Mouse (Mus musculus): Measurements from ENCODE around the gene Triml2. TPM values are rescaled to one million over a fixed set of nuclear protein-coding genes. Genes with fewer than 3 reads are reported as not detected.

The Triml2 gene
- polyA plus RNA-seq (2014; fragmentation: Nextera tagmentation; extraction: Ambion mirVana) = not detected in 2 replicates

DNA sequence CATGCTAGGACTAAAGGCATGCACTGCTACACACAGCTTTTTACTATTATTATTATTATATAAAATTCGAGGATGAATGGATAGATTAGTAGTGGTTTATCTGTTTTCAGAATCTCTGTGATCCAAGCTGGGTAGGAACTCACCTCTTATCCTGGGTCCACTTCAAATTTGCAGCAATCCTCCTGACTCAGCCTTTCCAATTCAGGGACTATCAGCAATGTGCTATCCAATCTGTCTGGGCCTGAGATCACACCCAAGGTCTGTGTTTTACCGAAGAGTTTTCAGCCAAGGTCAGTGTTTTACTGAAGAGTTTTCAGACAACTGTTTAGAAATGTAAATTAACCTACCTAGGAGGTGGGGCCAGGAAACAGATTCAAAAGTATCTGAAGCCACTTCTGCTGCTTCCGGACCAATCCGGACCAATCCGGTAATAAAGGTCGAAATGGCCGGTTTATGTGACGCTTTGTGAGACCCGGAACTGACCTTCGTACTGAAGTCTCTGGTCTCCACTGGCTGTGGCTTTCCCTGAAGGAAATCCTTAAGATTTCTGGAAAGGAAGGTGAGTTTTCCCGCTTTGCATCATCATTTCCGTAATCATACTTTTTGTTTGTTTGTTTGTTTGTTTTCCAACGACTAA lies at the start of gene Triml2:
Triml2 (plus strand) TSS at position 488 of the 637 bp plus-strand sequence.
- Histone ChIP-seq H3K9me3 (ENCODE audit: control insufficient read depth, low read length) (no peaks in the 10 kb centered on the region; the same call in 1 of the 2 replicates), H3K9ac (ENCODE audit: low read length) (no peak within 1 kb of the TSS), H3K36me3 (ENCODE audit: control insufficient read depth, insufficient read depth, low read length) (no peaks in the 10 kb centered on the region), H3K27me3 (ENCODE audit: control insufficient read depth, insufficient read depth, low read length) (no peaks in the 10 kb centered on the region), H3K4me2 (ENCODE audit: low read depth, severe bottlenecking) (no peak within 1 kb of the TSS), H3K4me3 (ENCODE audit: low read depth, low read length) (no peak within 1 kb of the TSS), H3K4me1 (ENCODE audit: control insufficient read depth, insufficient read depth, low read length) (no peaks in the 10 kb centered on the region), H3K27ac (replicated peaks; ENCODE audit: low read depth, low read length) (no peak within 1 kb of the TSS)
- DNase-seq (ENCODE audit: low spot score) (no peak), ATAC-seq (ENCODE audit: insufficient number of reproducible peaks, low FRiP score, low TSS enrichment, low read depth) (no peak)
- WGBS = 95% methylated on average over 13 of the region's 13 CpGs

DNA sequence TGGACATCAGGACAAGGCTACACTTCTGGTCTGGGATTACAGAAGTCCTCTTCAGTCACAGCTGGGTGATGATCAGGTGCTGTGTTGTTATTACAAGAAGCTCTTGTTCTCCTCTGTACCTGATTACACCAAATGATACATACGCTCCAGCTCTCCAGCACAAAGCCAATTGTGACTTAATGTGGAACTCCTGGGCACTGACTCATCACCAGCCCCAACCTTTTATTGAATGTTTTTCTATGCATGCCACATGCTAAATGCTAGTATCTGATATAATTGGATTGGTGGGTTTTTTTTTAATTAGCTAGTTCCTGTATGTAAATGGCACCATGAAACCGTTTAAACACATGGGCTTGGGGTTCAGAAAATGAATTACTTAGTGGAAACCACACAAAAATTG lies 39.0 kb upstream of the Triml2 start, which contains the start of gene Triml1:
Triml1 (minus strand) TSS at position 101 of the 400 bp plus-strand sequence.
- Histone ChIP-seq H3K9me3 (ENCODE audit: control insufficient read depth, low read length) (no peaks in the 10 kb centered on the region), H3K27ac (replicated peaks; ENCODE audit: low read depth, low read length) (no peak within 1 kb of the TSS), H3K27me3 (ENCODE audit: control insufficient read depth, insufficient read depth, low read length) (no peaks in the 10 kb centered on the region), H3K9ac (ENCODE audit: low read length) (no peak within 1 kb of the TSS), H3K4me1 (ENCODE audit: control insufficient read depth, insufficient read depth, low read length) (no peaks in the 10 kb centered on the region), H3K4me2 (ENCODE audit: low read depth, severe bottlenecking) (no peak within 1 kb of the TSS), H3K36me3 (ENCODE audit: control insufficient read depth, insufficient read depth, low read length) (no peaks in the 10 kb centered on the region), H3K4me3 (ENCODE audit: low read depth, low read length) (no peak within 1 kb of the TSS)
- no peak for DNase-seq (ENCODE audit: low spot score)
- WGBS = 87% methylated on average over 2 of the region's 2 CpGs
- no peak for ATAC-seq (ENCODE audit: insufficient number of reproducible peaks, low FRiP score, low TSS enrichment, low read depth)

DNA sequence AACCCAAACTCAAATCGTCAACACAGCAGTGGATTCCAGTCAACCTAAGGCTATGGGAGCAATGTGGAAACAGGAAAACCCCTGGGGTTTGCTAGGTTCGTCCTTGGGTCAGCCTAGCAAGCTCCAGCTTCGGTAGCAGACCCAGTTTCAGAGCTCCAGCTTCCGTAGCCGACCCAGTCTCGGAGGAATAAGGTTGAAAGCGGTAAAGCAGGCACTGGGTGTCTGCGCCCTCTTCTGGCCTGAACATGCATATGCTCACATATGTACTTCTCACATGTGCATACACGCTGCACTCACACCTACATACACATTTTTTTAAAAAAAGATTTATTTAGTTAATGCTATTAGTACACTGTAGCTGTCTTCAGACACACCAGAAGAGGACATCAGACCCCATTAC lies 31.0 kb upstream of the Triml2 start:
- Histone ChIP-seq H3K9ac (ENCODE audit: low read length) (no peak overlapping the region), H3K4me3 (ENCODE audit: low read depth, low read length) (no peak overlapping the region), H3K4me1 (ENCODE audit: control insufficient read depth, insufficient read depth, low read length) (no peaks in the 10 kb centered on the region), H3K27me3 (ENCODE audit: control insufficient read depth, insufficient read depth, low read length) (no peaks in the 10 kb centered on the region), H3K4me2 (ENCODE audit: low read depth, severe bottlenecking) (no peak overlapping the region), H3K36me3 (ENCODE audit: control insufficient read depth, insufficient read depth, low read length) (no peaks in the 10 kb centered on the region), H3K27ac (replicated peaks; ENCODE audit: low read depth, low read length) (no peak overlapping the region), H3K9me3 (ENCODE audit: control insufficient read depth, low read length) (no peaks in the 10 kb centered on the region)
- DNase-seq (ENCODE audit: low spot score) (no peak), ATAC-seq (ENCODE audit: insufficient number of reproducible peaks, low FRiP score, low TSS enrichment, low read depth) (no peak)
- WGBS = 89% methylated on average over 9 of the region's 9 CpGs

DNA sequence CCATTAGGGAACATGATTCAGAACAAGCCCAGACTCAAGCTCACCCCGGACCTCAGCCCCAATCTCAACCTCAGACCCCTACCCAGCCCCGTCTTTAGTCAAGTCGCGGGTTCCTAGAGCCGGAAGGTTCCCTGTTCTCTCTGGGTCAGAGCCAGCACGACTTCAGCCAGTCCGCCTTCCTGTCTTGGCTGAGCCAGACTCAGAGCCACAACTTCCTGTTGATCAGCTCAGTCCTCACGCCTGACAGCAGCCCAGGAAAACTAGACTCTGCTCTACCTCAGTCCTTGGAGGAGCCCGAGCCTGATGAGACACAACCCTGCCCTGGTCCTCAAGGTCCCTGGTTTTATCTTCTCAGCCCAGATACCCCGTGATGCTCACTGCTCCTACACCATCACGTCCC lies 17.1 kb upstream of the Triml2 start:
- DNase-seq (ENCODE audit: low spot score) (no peak), ATAC-seq (ENCODE audit: insufficient number of reproducible peaks, low FRiP score, low TSS enrichment, low read depth) (no peak)
- no peak overlapping the region for H3K27ac ChIP-seq (replicated peaks; ENCODE audit: low read depth, low read length)
- H3K27me3 ChIP-seq (ENCODE audit: control insufficient read depth, insufficient read depth, low read length) = no peaks in the 10 kb centered on the region
- H3K36me3 ChIP-seq (ENCODE audit: control insufficient read depth, insufficient read depth, low read length) = no peaks in the 10 kb centered on the region
- 91% methylated on average over 11 of the region's 11 CpGs for WGBS
- H3K9ac ChIP-seq (ENCODE audit: low read length) = no peak overlapping the region
- no peaks in the 10 kb centered on the region for H3K9me3 ChIP-seq (ENCODE audit: control insufficient read depth, low read length)
- no peak overlapping the region for H3K4me2 ChIP-seq (ENCODE audit: low read depth, severe bottlenecking)
- H3K4me1 ChIP-seq (ENCODE audit: control insufficient read depth, insufficient read depth, low read length) = no peaks in the 10 kb centered on the region
- H3K4me3 ChIP-seq (ENCODE audit: low read depth, low read length) = no peak overlapping the region

GRCm38 (mm10) chr8:43164453-43164852 lies 15.9 kb upstream of the Triml2 start:
- Histone ChIP-seq H3K4me2 (ENCODE audit: low read depth, severe bottlenecking) (no peak overlapping the region), H3K27me3 (ENCODE audit: control insufficient read depth, insufficient read depth, low read length) (no peaks in the 10 kb centered on the region), H3K36me3 (ENCODE audit: control insufficient read depth, insufficient read depth, low read length) (no peaks in the 10 kb centered on the region), H3K9ac (ENCODE audit: low read length) (no peak overlapping the region), H3K4me3 (ENCODE audit: low read depth, low read length) (no peak overlapping the region), H3K4me1 (ENCODE audit: control insufficient read depth, insufficient read depth, low read length) (no peaks in the 10 kb centered on the region), H3K9me3 (ENCODE audit: control insufficient read depth, low read length) (no peaks in the 10 kb centered on the region), H3K27ac (replicated peaks; ENCODE audit: low read depth, low read length) (no peak overlapping the region)
- WGBS = 85% methylated on average over 3 of the region's 3 CpGs
- no peak for ATAC-seq (ENCODE audit: insufficient number of reproducible peaks, low FRiP score, low TSS enrichment, low read depth)
- no peak for DNase-seq (ENCODE audit: low spot score)

GRCm38 (mm10) chr8:43168083-43168482 lies 12.3 kb upstream of the Triml2 start:
- no peak overlapping the region for H3K4me3 ChIP-seq (ENCODE audit: low read depth, low read length)
- H3K36me3 ChIP-seq (ENCODE audit: control insufficient read depth, insufficient read depth, low read length) = no peaks in the 10 kb centered on the region
- H3K9me3 ChIP-seq (ENCODE audit: control insufficient read depth, low read length) = no peaks in the 10 kb centered on the region
- DNase-seq (ENCODE audit: low spot score) (no peak), ATAC-seq (ENCODE audit: insufficient number of reproducible peaks, low FRiP score, low TSS enrichment, low read depth) (no peak)
- no peaks in the 10 kb centered on the region for H3K4me1 ChIP-seq (ENCODE audit: control insufficient read depth, insufficient read depth, low read length)
- no peak overlapping the region for H3K4me2 ChIP-seq (ENCODE audit: low read depth, severe bottlenecking)
- H3K9ac ChIP-seq (ENCODE audit: low read length) = no peak overlapping the region
- H3K27ac ChIP-seq (replicated peaks; ENCODE audit: low read depth, low read length) = no peak overlapping the region
- H3K27me3 ChIP-seq (ENCODE audit: control insufficient read depth, insufficient read depth, low read length) = no peaks in the 10 kb centered on the region
- 92% methylated on average over 4 of the region's 4 CpGs for WGBS

DNA sequence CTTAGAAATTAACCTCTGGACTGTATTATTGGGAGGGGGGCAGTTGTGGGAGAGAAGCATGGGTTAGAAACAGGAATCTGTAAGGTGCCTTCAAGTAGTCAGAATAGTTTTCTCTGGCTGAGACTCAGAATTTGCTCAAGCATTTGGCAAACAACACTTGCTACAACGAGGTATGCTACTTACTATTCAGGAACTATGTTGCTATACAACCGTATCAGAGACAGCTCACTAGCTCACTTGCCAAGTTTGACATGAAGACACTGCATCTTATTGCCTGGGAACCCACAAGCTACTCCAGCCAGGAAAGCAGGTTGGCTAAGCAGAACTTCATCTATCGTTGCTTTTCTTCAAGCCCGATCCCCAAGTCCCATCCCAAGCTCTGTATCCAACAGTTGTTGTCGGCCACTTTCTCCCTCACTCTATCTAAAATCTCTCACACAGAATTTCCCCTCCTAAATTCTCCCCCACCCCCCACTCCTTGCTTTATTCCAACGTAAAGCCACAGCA lies 11.0 kb upstream of the Triml2 start:
- Histone ChIP-seq H3K4me3 (ENCODE audit: low read depth, low read length) (no peak overlapping the region), H3K27me3 (ENCODE audit: control insufficient read depth, insufficient read depth, low read length) (no peaks in the 10 kb centered on the region), H3K9me3 (ENCODE audit: control insufficient read depth, low read length) (no peaks in the 10 kb centered on the region), H3K4me2 (ENCODE audit: low read depth, severe bottlenecking) (no peak overlapping the region), H3K36me3 (ENCODE audit: control insufficient read depth, insufficient read depth, low read length) (no peaks in the 10 kb centered on the region), H3K9ac (ENCODE audit: low read length) (no peak overlapping the region), H3K4me1 (ENCODE audit: control insufficient read depth, insufficient read depth, low read length) (no peaks in the 10 kb centered on the region), H3K27ac (replicated peaks; ENCODE audit: low read depth, low read length) (no peak overlapping the region)
- WGBS = 88% methylated on average over 6 of the region's 6 CpGs
- DNase-seq (ENCODE audit: low spot score) = no peak
- no peak for ATAC-seq (ENCODE audit: insufficient number of reproducible peaks, low FRiP score, low TSS enrichment, low read depth)

GRCm38 (mm10) chr8:43176766-43177486 lies 3.4 kb upstream of the Triml2 start:
- ATAC-seq (ENCODE audit: insufficient number of reproducible peaks, low FRiP score, low TSS enrichment, low read depth) = no peak
- WGBS = 93% methylated on average over 6 of the region's 6 CpGs

More at GRCm38 (mm10) chr8:43176766-43177486, 3.4 kb upstream of the Triml2 start:
- Histone ChIP-seq H3K4me2 (ENCODE audit: low read depth, severe bottlenecking) (no peak overlapping the region), H3K36me3 (ENCODE audit: control insufficient read depth, insufficient read depth, low read length) (no peaks in the 10 kb centered on the region), H3K27me3 (ENCODE audit: control insufficient read depth, insufficient read depth, low read length) (no peaks in the 10 kb centered on the region), H3K9ac (ENCODE audit: low read length) (no peak overlapping the region), H3K4me3 (ENCODE audit: low read depth, low read length) (no peak overlapping the region), H3K27ac (replicated peaks; ENCODE audit: low read depth, low read length) (no peak overlapping the region), H3K9me3 (ENCODE audit: control insufficient read depth, low read length) (no peaks in the 10 kb centered on the region; the same call in 1 of the 2 replicates), H3K4me1 (ENCODE audit: control insufficient read depth, insufficient read depth, low read length) (no peaks in the 10 kb centered on the region)
- DNase-seq (ENCODE audit: low spot score) = no peak

Measured in limb, embryonic 11.5 days (tissue).